Mouse (Mus musculus): ENCODE measurements around the gene Ifrd2. TPM values are rescaled to one million over a fixed set of nuclear protein-coding genes. Genes with fewer than 3 reads are reported as not detected.

Ifrd2 gene
- polyA plus RNA-seq, 1 experiment from 2014 or later: 68.2 TPM

DNA sequence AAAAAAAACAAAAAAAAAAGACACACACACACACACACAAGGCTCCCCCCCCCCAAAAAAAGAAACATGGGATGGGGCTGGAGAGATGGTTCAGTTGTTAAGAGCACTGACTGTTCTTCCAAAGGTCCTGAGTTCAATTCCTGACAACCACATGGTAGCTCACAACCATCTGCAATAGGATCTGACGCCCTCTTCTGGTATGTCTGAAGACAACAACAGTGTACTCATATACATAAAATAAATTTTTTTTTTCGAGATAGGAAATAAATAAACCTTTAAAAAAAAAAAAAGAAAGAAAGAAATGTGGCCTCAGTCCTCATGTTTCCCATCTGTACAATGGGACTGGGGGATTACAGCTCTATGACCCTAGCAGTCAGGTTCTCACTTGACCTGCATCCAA is 30.0 kb downstream of the Ifrd2 start:
- peaks cover 50% of the 10 kb centered on the region for H3K36me3 ChIP-seq
- H3K4me2 ChIP-seq: no peak overlapping the region
- no peak overlapping the region for H3K4me3 ChIP-seq (replicated peaks)
- peaks cover 35% of the 10 kb centered on the region for H3K4me1 ChIP-seq
- ATAC-seq (ENCODE audit: insufficient read depth, low FRiP score, low read depth): no peak
- H3K27ac ChIP-seq: no peak overlapping the region
- 77% methylated on average over 2 of the region's 2 CpGs for WGBS
- H3K9ac ChIP-seq: no peak overlapping the region
- no peaks in the 10 kb centered on the region for H3K27me3 ChIP-seq (replicated peaks)
- H3K9me3 ChIP-seq: no peaks in the 10 kb centered on the region

GRCm38 (mm10) chr9:107618098-107618497 is 30.7 kb downstream of the Ifrd2 start:
- Histone ChIP-seq H3K9me3 (no peaks in the 10 kb centered on the region), H3K9ac (no peak overlapping the region), H3K27ac (peak overlapping the region; percentile 85), H3K27me3 (replicated peaks) (no peaks in the 10 kb centered on the region), H3K4me1 (peaks cover 31% of the 10 kb centered on the region), H3K4me3 (replicated peaks) (no peak overlapping the region), H3K4me2 (no peak overlapping the region), H3K36me3 (peaks cover 50% of the 10 kb centered on the region)
- ATAC-seq (ENCODE audit: insufficient read depth, low FRiP score, low read depth): no peak
- 82% methylated on average over 6 of the region's 6 CpGs for WGBS

GRCm38 (mm10) chr9:107618778-107619545 is 31.5 kb downstream of the Ifrd2 start:
- no peaks in the 10 kb centered on the region for H3K27me3 ChIP-seq (replicated peaks)
- H3K27ac ChIP-seq: peak overlapping the region; percentile 85
- WGBS: 17% methylated on average over 13 of the region's 13 CpGs
- no peak overlapping the region for H3K9ac ChIP-seq
- peaks cover 29% of the 10 kb centered on the region for H3K4me1 ChIP-seq
- ATAC-seq (ENCODE audit: insufficient read depth, low FRiP score, low read depth): peak; percentile 69
- H3K36me3 ChIP-seq: peaks cover 46% of the 10 kb centered on the region
- no peak overlapping the region for H3K4me2 ChIP-seq
- H3K4me3 ChIP-seq (replicated peaks): no peak overlapping the region
- H3K9me3 ChIP-seq: no peaks in the 10 kb centered on the region

DNA sequence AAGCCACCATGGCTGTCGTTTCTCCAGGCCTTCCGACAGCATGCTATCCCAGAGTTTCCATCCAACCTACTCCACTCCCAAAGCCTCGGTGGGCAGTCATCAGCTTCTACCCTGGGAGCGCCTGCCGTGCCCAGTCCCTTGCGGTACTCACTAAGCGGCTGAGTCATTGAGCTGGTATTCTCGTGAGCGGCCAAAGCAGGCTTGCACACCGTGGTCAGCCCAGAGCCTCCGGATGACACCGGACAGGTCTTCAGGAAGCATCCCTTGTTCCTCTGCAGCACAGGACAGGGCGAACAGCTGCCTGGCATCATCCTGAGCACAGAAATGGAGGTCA is 32.1 kb downstream of the Ifrd2 start:
- Histone ChIP-seq H3K36me3 (peaks cover 44% of the 10 kb centered on the region), H3K9me3 (no peaks in the 10 kb centered on the region), H3K9ac (no peak overlapping the region), H3K4me3 (replicated peaks) (no peak overlapping the region), H3K27me3 (replicated peaks) (no peaks in the 10 kb centered on the region), H3K4me2 (no peak overlapping the region), H3K4me1 (peaks cover 33% of the 10 kb centered on the region), H3K27ac (peak overlapping the region; percentile 85)
- ATAC-seq (ENCODE audit: insufficient read depth, low FRiP score, low read depth): 0 out of 2 replicates have a peak, but pooled peaks have one; percentile 8
- 59% methylated on average over 13 of the region's 13 CpGs for WGBS

DNA sequence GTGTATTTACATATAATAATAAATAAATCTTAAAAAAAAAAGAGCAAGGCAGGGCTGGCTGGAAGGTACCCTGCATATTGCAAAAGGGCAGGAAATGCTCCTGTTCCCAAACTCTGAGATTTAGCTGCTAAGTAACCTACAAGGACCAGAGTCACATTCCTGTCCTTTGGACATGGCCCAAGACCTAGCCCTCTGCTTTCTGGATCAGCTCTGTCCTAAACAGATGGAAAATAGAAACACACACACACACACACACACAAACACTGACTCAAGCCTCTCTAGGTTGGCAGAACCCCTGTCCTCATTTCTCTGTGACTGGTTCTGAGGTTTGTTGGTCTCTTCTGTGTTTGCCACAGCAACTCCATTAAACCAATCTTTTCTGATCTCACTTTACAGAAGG is 33.5 kb downstream of the Ifrd2 start:
- no peak overlapping the region for H3K9ac ChIP-seq
- H3K4me3 ChIP-seq (replicated peaks): no peak overlapping the region
- peaks cover 39% of the 10 kb centered on the region for H3K36me3 ChIP-seq
- peaks cover 45% of the 10 kb centered on the region for H3K4me1 ChIP-seq
- ATAC-seq (ENCODE audit: insufficient read depth, low FRiP score, low read depth): no peak
- no peaks in the 10 kb centered on the region for H3K9me3 ChIP-seq
- no peak overlapping the region for H3K27ac ChIP-seq
- H3K4me2 ChIP-seq: no peak overlapping the region
- H3K27me3 ChIP-seq (replicated peaks): no peaks in the 10 kb centered on the region

DNA sequence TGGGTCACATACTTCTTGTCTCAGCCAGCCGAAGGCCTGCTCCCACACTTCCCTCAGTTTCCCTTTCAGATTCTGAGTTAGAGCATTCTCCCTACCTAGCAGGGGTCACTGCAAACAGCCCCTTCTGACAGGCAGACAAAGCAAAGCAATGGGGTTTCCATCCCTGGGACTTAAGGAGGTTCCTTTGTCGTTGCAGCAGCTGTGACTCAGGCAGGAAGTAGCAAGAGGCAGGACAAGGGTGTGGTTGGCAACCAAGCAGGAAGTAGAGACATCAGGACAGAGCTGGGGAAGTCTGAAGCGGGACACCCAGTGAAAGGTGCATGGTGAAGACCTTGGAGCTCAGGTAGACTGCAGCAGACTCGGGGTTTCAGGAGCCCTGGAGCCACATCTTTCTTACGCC is 37.1 kb downstream of the Ifrd2 start:
- Histone ChIP-seq H3K36me3 (peaks cover 16% of the 10 kb centered on the region), H3K4me3 (replicated peaks) (no peak overlapping the region), H3K9me3 (no peaks in the 10 kb centered on the region), H3K27ac (peak overlapping the region; percentile 58), H3K9ac (no peak overlapping the region), H3K27me3 (replicated peaks) (no peaks in the 10 kb centered on the region), H3K4me1 (peaks cover 63% of the 10 kb centered on the region), H3K4me2 (no peak overlapping the region)
- ATAC-seq (ENCODE audit: insufficient read depth, low FRiP score, low read depth): no peak
- 68% methylated on average over 5 of the region's 5 CpGs for WGBS

DNA sequence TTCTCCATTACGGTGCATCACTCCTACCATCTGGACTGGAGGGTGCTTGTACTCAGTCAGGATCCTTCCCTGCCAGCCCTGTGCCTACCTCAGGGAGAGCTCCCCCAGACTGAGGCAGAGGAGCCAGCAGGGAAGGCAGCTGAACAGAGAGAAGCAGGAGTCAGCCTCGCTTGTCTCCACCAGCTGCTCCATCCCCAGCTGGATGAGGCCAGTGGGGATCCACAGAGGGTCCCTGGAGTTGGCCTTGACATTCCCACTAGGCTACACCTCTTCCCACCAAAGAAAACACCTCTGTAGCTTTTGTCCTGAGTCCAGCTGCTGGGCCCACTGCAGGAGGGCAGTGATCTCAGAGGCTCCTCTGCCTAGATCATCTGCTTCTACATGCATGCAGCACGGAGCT is 37.5 kb downstream of the Ifrd2 start:
- Histone ChIP-seq H3K9me3 (no peaks in the 10 kb centered on the region), H3K9ac (no peak overlapping the region), H3K4me2 (no peak overlapping the region), H3K36me3 (peaks cover 12% of the 10 kb centered on the region), H3K27me3 (replicated peaks) (no peaks in the 10 kb centered on the region), H3K4me3 (replicated peaks) (no peak overlapping the region), H3K4me1 (peaks cover 63% of the 10 kb centered on the region), H3K27ac (peak overlapping the region; percentile 58)
- ATAC-seq (ENCODE audit: insufficient read depth, low FRiP score, low read depth): no peak
- 87% methylated on average over 3 of the region's 3 CpGs for WGBS

- Histone ChIP-seq H3K9ac (no peak overlapping the region), H3K4me1 (peaks cover 66% of the 10 kb centered on the region), H3K4me2 (no peak overlapping the region), H3K27me3 (replicated peaks) (no peaks in the 10 kb centered on the region), H3K36me3 (peaks cover 6% of the 10 kb centered on the region; the same call in 1 of the 2 replicates), H3K9me3 (no peaks in the 10 kb centered on the region), H3K27ac (peak overlapping the region; percentile 58), H3K4me3 (replicated peaks) (no peak overlapping the region)
- no peak for ATAC-seq (ENCODE audit: insufficient read depth, low FRiP score, low read depth)
- 91% methylated on average over 12 of the region's 12 CpGs for WGBS
Observed at GRCm38 (mm10) chr9:107625351-107626128, 38.1 kb downstream of the Ifrd2 start.

GRCm38 (mm10) chr9:107626158-107626843 is 38.9 kb downstream of the Ifrd2 start:
- Histone ChIP-seq H3K4me2 (peak overlapping the region; percentile 31), H3K27me3 (replicated peaks) (no peaks in the 10 kb centered on the region), H3K4me1 (peaks cover 67% of the 10 kb centered on the region), H3K9me3 (no peaks in the 10 kb centered on the region), H3K4me3 (replicated peaks) (no peak overlapping the region), H3K27ac (peak overlapping the region; percentile 69), H3K9ac (no peak overlapping the region), H3K36me3 (0 out of 2 replicates have a peak, but pooled peaks cover 5% of the 10 kb centered on the region)
- WGBS: 33% methylated on average over 15 of the region's 15 CpGs
- ATAC-seq (ENCODE audit: insufficient read depth, low FRiP score, low read depth): peak; percentile 1; the same call in 1 of the 2 replicates

GRCm38 (mm10) chr9:107626844-107627277 is 39.4 kb downstream of the Ifrd2 start:
- Histone ChIP-seq H3K27me3 (replicated peaks) (no peaks in the 10 kb centered on the region), H3K4me1 (peaks cover 72% of the 10 kb centered on the region), H3K36me3 (0 out of 2 replicates have a peak, but pooled peaks cover 9% of the 10 kb centered on the region), H3K9ac (0 out of 2 replicates have a peak overlapping the region, but pooled peaks have one; percentile 18), H3K4me3 (replicated peaks) (no peak overlapping the region), H3K9me3 (no peaks in the 10 kb centered on the region), H3K4me2 (peak overlapping the region; percentile 31), H3K27ac (peak overlapping the region; percentile 69)
- ATAC-seq (ENCODE audit: insufficient read depth, low FRiP score, low read depth): peak; percentile 40
- 17% methylated on average over 2 of the region's 2 CpGs for WGBS

DNA sequence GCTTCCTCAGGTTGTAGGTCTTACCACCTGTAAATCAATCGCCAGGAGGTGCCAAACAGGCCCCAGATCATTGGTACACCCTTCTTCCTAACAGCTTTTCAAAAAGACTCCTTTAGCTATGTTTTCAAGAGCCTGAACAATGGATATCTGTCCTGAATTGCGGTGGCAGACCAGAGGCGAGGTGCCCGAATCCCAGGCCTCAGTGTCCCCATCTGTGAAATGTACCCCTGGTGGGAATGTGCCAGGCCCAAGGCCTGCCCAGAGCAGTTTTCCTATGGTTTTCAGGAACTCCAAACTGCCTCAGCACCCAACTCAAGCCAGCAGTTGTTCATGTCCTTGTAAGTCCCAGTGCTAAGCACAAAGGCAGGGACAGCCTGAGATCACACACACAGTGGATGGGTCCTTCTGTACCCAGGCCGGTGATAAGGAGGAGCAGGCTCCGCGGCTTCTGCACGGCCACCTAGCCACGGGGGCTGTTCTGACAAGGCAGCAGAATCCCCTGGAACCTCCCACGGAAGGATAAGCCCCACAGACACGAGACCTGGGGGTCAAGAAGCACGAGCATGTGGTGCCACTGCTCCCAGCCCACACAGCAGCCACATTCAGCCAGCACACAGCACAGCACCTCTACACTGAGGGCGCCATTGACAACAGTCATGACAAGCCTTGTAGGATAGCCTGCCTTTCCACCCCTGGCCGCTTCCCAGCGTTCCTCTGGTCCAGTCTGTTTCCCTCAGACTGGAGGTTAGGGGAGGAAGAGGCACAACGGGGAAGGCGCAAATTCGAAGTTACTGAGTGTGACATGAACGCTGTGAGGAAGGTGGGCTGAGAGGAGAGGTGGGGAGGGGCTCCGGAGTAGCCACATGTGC is 40.2 kb downstream of the Ifrd2 start:
- no peaks in the 10 kb centered on the region for H3K27me3 ChIP-seq (replicated peaks)
- H3K27ac ChIP-seq: peak overlapping the region; percentile 69
- H3K36me3 ChIP-seq: 0 out of 2 replicates have a peak, but pooled peaks cover 9% of the 10 kb centered on the region
- H3K4me2 ChIP-seq: peak overlapping the region; percentile 31; the same call in 1 of the 2 replicates
- ATAC-seq (ENCODE audit: insufficient read depth, low FRiP score, low read depth): no peak
- 0 out of 2 replicates have a peak overlapping the region, but pooled peaks have one; percentile 18 for H3K9ac ChIP-seq
- no peaks in the 10 kb centered on the region for H3K9me3 ChIP-seq
- 41% methylated on average over 20 of the region's 20 CpGs for WGBS
- H3K4me1 ChIP-seq: peaks cover 80% of the 10 kb centered on the region
- H3K4me3 ChIP-seq (replicated peaks): no peak overlapping the region

Data from stomach, embryonic 15.5 days (tissue).